Mouse (Mus musculus): ENCODE measurements at regions not wholly inside any gene's neighbourhood (a gene's known extent, or its start where the extent isn't known, plus 50 kb on each side); places are given as distances from the start of the nearest gene placed in this dataset.

GRCm38 (mm10) chr13:71529397-71530122, 434.0 kb downstream of the Irx1 start:
- 45% methylated on average over 14 of the region's 14 CpGs for WGBS
- TF ChIP-seq POLR2A (IDR thresholded peaks at IDR 0.05; ENCODE audit: insufficient read depth, low read depth, low read length): no peak
- no peak for TF ChIP-seq EP300 (IDR thresholded peaks at IDR 0.05; ENCODE audit: insufficient read depth, low read depth, low read length)
- TF ChIP-seq CTCF (IDR thresholded peaks at IDR 0.05): no peak
- intact Hi-C loops (cut with DNase I): no loop called here
- H3K27me3 ChIP-seq (ENCODE audit: control insufficient read depth, insufficient read depth, low read length): 0 out of 2 replicates have a peak, but pooled peaks cover 1% of the 10 kb centered on the region
- H3K36me3 ChIP-seq (ENCODE audit: control insufficient read depth, insufficient read depth, low read length): no peaks in the 10 kb centered on the region
- H3K9ac ChIP-seq (ENCODE audit: low read depth, low read length): no peak overlapping the region
- H3K79me2 ChIP-seq (replicated peaks; ENCODE audit: control insufficient read depth, insufficient read depth, low read length): no peaks in the 10 kb centered on the region
- no peak for DNase-seq
- no peaks in the 10 kb centered on the region for H3K4me1 ChIP-seq (ENCODE audit: control insufficient read depth, insufficient read depth, low read length)
- H3K4me3 ChIP-seq: no peak overlapping the region
- H3K27ac ChIP-seq: no peak overlapping the region

- no peaks in the 10 kb centered on the region for H3K4me1 ChIP-seq (ENCODE audit: control insufficient read depth, insufficient read depth, low read length)
- H3K9ac ChIP-seq (ENCODE audit: low read depth, low read length): no peak overlapping the region
- no peak for TF ChIP-seq POLR2A (IDR thresholded peaks at IDR 0.05; ENCODE audit: insufficient read depth, low read depth, low read length)
- TF ChIP-seq EP300 (IDR thresholded peaks at IDR 0.05; ENCODE audit: insufficient read depth, low read depth, low read length): no peak
- no peak for TF ChIP-seq CTCF (IDR thresholded peaks at IDR 0.05)
- H3K27ac ChIP-seq: no peak overlapping the region
- intact Hi-C loops (cut with DNase I): no loop called here
- H3K79me2 ChIP-seq (replicated peaks; ENCODE audit: control insufficient read depth, insufficient read depth, low read length): no peaks in the 10 kb centered on the region
- no peak overlapping the region for H3K4me3 ChIP-seq
- DNase-seq: no peak
- 67% methylated on average over 1 of the region's 1 CpGs for WGBS
- H3K36me3 ChIP-seq (ENCODE audit: control insufficient read depth, insufficient read depth, low read length): no peaks in the 10 kb centered on the region
- no peaks in the 10 kb centered on the region for H3K27me3 ChIP-seq (ENCODE audit: control insufficient read depth, insufficient read depth, low read length)
Measured at GRCm38 (mm10) chr13:71517776-71518175, 445.7 kb downstream of the Irx1 start.

- Histone ChIP-seq H3K79me2 (replicated peaks; ENCODE audit: control insufficient read depth, insufficient read depth, low read length) (no peaks in the 10 kb centered on the region), H3K4me1 (ENCODE audit: control insufficient read depth, insufficient read depth, low read length) (no peaks in the 10 kb centered on the region; the same call in 1 of the 2 replicates), H3K27ac (no peak overlapping the region), H3K27me3 (ENCODE audit: control insufficient read depth, insufficient read depth, low read length) (no peaks in the 10 kb centered on the region), H3K9ac (ENCODE audit: low read depth, low read length) (no peak overlapping the region), H3K4me3 (no peak overlapping the region), H3K36me3 (ENCODE audit: control insufficient read depth, insufficient read depth, low read length) (no peaks in the 10 kb centered on the region)
- TF ChIP-seq EP300 (IDR thresholded peaks at IDR 0.05; ENCODE audit: insufficient read depth, low read depth, low read length) (no peak), CTCF (IDR thresholded peaks at IDR 0.05) (no peak), POLR2A (IDR thresholded peaks at IDR 0.05; ENCODE audit: insufficient read depth, low read depth, low read length) (no peak)
- WGBS: 69% methylated on average over 6 of the region's 6 CpGs
- intact Hi-C loops (cut with DNase I): no loop called here
- DNase-seq: no peak
Measured at GRCm38 (mm10) chr13:71513204-71513603, 450.3 kb downstream of the Irx1 start.

GRCm38 (mm10) chr13:71507956-71508401, 455.5 kb downstream of the Irx1 start:
- Histone ChIP-seq H3K79me2 (replicated peaks; ENCODE audit: control insufficient read depth, insufficient read depth, low read length) (no peaks in the 10 kb centered on the region), H3K4me1 (ENCODE audit: control insufficient read depth, insufficient read depth, low read length) (no peaks in the 10 kb centered on the region; the same call in 1 of the 2 replicates), H3K9ac (ENCODE audit: low read depth, low read length) (no peak overlapping the region), H3K27ac (no peak overlapping the region), H3K4me3 (no peak overlapping the region), H3K27me3 (ENCODE audit: control insufficient read depth, insufficient read depth, low read length) (no peaks in the 10 kb centered on the region), H3K36me3 (ENCODE audit: control insufficient read depth, insufficient read depth, low read length) (no peaks in the 10 kb centered on the region)
- intact Hi-C loops (cut with DNase I): no loop called here
- DNase-seq: no peak
- TF ChIP-seq EP300 (IDR thresholded peaks at IDR 0.05; ENCODE audit: insufficient read depth, low read depth, low read length): no peak
- TF ChIP-seq POLR2A (IDR thresholded peaks at IDR 0.05; ENCODE audit: insufficient read depth, low read depth, low read length): no peak
- TF ChIP-seq CTCF (IDR thresholded peaks at IDR 0.05): no peak
- 35% methylated on average over 9 of the region's 9 CpGs for WGBS

- intact Hi-C loops (cut with DNase I): no loop called here
- H3K79me2 ChIP-seq (replicated peaks; ENCODE audit: control insufficient read depth, insufficient read depth, low read length): no peaks in the 10 kb centered on the region
- no peaks in the 10 kb centered on the region; the same call in 1 of the 2 replicates for H3K4me1 ChIP-seq (ENCODE audit: control insufficient read depth, insufficient read depth, low read length)
- no peak overlapping the region for H3K9ac ChIP-seq (ENCODE audit: low read depth, low read length)
- H3K4me3 ChIP-seq: no peak overlapping the region
- no peak for DNase-seq
- TF ChIP-seq POLR2A (IDR thresholded peaks at IDR 0.05; ENCODE audit: insufficient read depth, low read depth, low read length) (no peak), CTCF (IDR thresholded peaks at IDR 0.05) (no peak), EP300 (IDR thresholded peaks at IDR 0.05; ENCODE audit: insufficient read depth, low read depth, low read length) (no peak)
- WGBS: 27% methylated on average over 10 of the region's 10 CpGs
- no peaks in the 10 kb centered on the region for H3K36me3 ChIP-seq (ENCODE audit: control insufficient read depth, insufficient read depth, low read length)
- no peaks in the 10 kb centered on the region for H3K27me3 ChIP-seq (ENCODE audit: control insufficient read depth, insufficient read depth, low read length)
- H3K27ac ChIP-seq: no peak overlapping the region
Measured at GRCm38 (mm10) chr13:71507421-71507931, 456.0 kb downstream of the Irx1 start.

- Histone ChIP-seq H3K4me1 (ENCODE audit: control insufficient read depth, insufficient read depth, low read length) (no peaks in the 10 kb centered on the region; the same call in 1 of the 2 replicates), H3K36me3 (ENCODE audit: control insufficient read depth, insufficient read depth, low read length) (no peaks in the 10 kb centered on the region), H3K27ac (no peak overlapping the region), H3K9ac (ENCODE audit: low read depth, low read length) (no peak overlapping the region), H3K4me3 (no peak overlapping the region), H3K27me3 (ENCODE audit: control insufficient read depth, insufficient read depth, low read length) (no peaks in the 10 kb centered on the region), H3K79me2 (replicated peaks; ENCODE audit: control insufficient read depth, insufficient read depth, low read length) (no peaks in the 10 kb centered on the region)
- DNase-seq: no peak
- 26% methylated on average over 7 of the region's 7 CpGs for WGBS
- TF ChIP-seq POLR2A (IDR thresholded peaks at IDR 0.05; ENCODE audit: insufficient read depth, low read depth, low read length) (no peak), EP300 (IDR thresholded peaks at IDR 0.05; ENCODE audit: insufficient read depth, low read depth, low read length) (no peak), CTCF (IDR thresholded peaks at IDR 0.05) (no peak)
- intact Hi-C loops (cut with DNase I): no loop called here
Measured at GRCm38 (mm10) chr13:71506777-71507176, 456.7 kb downstream of the Irx1 start.

Data from heart, adult 2 months (tissue).